Mouse (Mus musculus): ENCODE data around the gene Fibp. TPM values are rescaled to one million over a fixed set of nuclear protein-coding genes. Genes with fewer than 3 reads are reported as not detected.

The Fibp gene
- polyA plus RNA-seq, 2 experiments, result 113 to 139 TPM

- Histone ChIP-seq H3K9ac (ENCODE audit: low read depth, low read length, severe bottlenecking) (no peak overlapping the region), H3K9me3 (ENCODE audit: control insufficient read depth, low read length) (no peaks in the 10 kb centered on the region), H3K4me3 (replicated peaks; ENCODE audit: low read length) (no peak overlapping the region), H3K36me3 (ENCODE audit: control insufficient read depth, insufficient read depth, low read length) (peaks cover 18% of the 10 kb centered on the region), H3K4me2 (replicated peaks; ENCODE audit: low read depth, low read length, severe bottlenecking) (no peak overlapping the region), H3K27ac (replicated peaks; ENCODE audit: low read depth, low read length) (no peak overlapping the region), H3K27me3 (ENCODE audit: control insufficient read depth, insufficient read depth, low read length) (no peaks in the 10 kb centered on the region), H3K4me1 (ENCODE audit: control insufficient read depth, insufficient read depth, low read length) (peaks cover 16% of the 10 kb centered on the region)
- no peak for TF ChIP-seq POLR2A (IDR thresholded peaks at IDR 0.05; ENCODE audit: borderline replicate concordance, extremely low read depth, insufficient read depth, insufficient read length)
- no peak for ATAC-seq (ENCODE audit: low FRiP score, low read depth)
- DNase-seq (ENCODE audit: low spot score), result no peak
- 69% methylated on average over 3 of the region's 3 CpGs for WGBS
These were observed 12.4 kb downstream of the Fibp start for GRCm38 (mm10) chr19:5472857-5473256.

- no peak for TF ChIP-seq POLR2A (IDR thresholded peaks at IDR 0.05; ENCODE audit: borderline replicate concordance, extremely low read depth, insufficient read depth, insufficient read length)
- peak within 1 kb of the TSS; percentile 70 for H3K4me3 ChIP-seq (replicated peaks; ENCODE audit: low read length)
- peak within 1 kb of the TSS; percentile 90 for H3K27ac ChIP-seq (replicated peaks; ENCODE audit: low read depth, low read length)
- peak within 1 kb of the TSS; percentile 84 for H3K9ac ChIP-seq (ENCODE audit: low read depth, low read length, severe bottlenecking)
- peak within 1 kb of the TSS; percentile 85 for H3K4me2 ChIP-seq (replicated peaks; ENCODE audit: low read depth, low read length, severe bottlenecking)
- ATAC-seq (ENCODE audit: low FRiP score, low read depth) (peak; percentile 36; the same call in 1 of the 2 replicates), DNase-seq (ENCODE audit: low spot score) (peak; percentile 87)
- WGBS, result 4% methylated on average over 22 of the region's 22 CpGs
- H3K4me1 ChIP-seq (ENCODE audit: control insufficient read depth, insufficient read depth, low read length), result peaks cover 16% of the 10 kb centered on the region
- H3K36me3 ChIP-seq (ENCODE audit: control insufficient read depth, insufficient read depth, low read length), result peaks cover 19% of the 10 kb centered on the region
- no peaks in the 10 kb centered on the region for H3K9me3 ChIP-seq (ENCODE audit: control insufficient read depth, low read length)
- no peaks in the 10 kb centered on the region for H3K27me3 ChIP-seq (ENCODE audit: control insufficient read depth, insufficient read depth, low read length)
These were observed 13.3 kb downstream of the Fibp start, which contains the start of gene Efemp2 for GRCm38 (mm10) chr19:5473720-5474119. Gene Efemp2, plus strand, starts transcription at chr19:5473954.

- Histone ChIP-seq H3K27me3 (ENCODE audit: control insufficient read depth, insufficient read depth, low read length) (no peaks in the 10 kb centered on the region), H3K4me3 (replicated peaks; ENCODE audit: low read length) (peak overlapping the region; percentile 70), H3K4me2 (replicated peaks; ENCODE audit: low read depth, low read length, severe bottlenecking) (peak overlapping the region; percentile 85), H3K9ac (ENCODE audit: low read depth, low read length, severe bottlenecking) (peak overlapping the region; percentile 84), H3K36me3 (ENCODE audit: control insufficient read depth, insufficient read depth, low read length) (peaks cover 27% of the 10 kb centered on the region), H3K27ac (replicated peaks; ENCODE audit: low read depth, low read length) (peak overlapping the region; percentile 90), H3K9me3 (ENCODE audit: control insufficient read depth, low read length) (no peaks in the 10 kb centered on the region), H3K4me1 (ENCODE audit: control insufficient read depth, insufficient read depth, low read length) (peaks cover 16% of the 10 kb centered on the region)
- DNase-seq (ENCODE audit: low spot score) (peak; percentile 30), ATAC-seq (ENCODE audit: low FRiP score, low read depth) (peak; percentile 69)
- WGBS, result 1% methylated on average over 32 of the region's 68 CpGs
- no peak for TF ChIP-seq POLR2A (IDR thresholded peaks at IDR 0.05; ENCODE audit: borderline replicate concordance, extremely low read depth, insufficient read depth, insufficient read length)
These were observed 14.1 kb downstream of the Fibp start for GRCm38 (mm10) chr19:5474281-5475068.

GRCm38 (mm10) chr19:5475069-5475714 is 14.8 kb downstream of the Fibp start:
- Histone ChIP-seq H3K27me3 (ENCODE audit: control insufficient read depth, insufficient read depth, low read length) (no peaks in the 10 kb centered on the region), H3K4me1 (ENCODE audit: control insufficient read depth, insufficient read depth, low read length) (peaks cover 16% of the 10 kb centered on the region), H3K36me3 (ENCODE audit: control insufficient read depth, insufficient read depth, low read length) (peaks cover 34% of the 10 kb centered on the region), H3K9me3 (ENCODE audit: control insufficient read depth, low read length) (no peaks in the 10 kb centered on the region), H3K9ac (ENCODE audit: low read depth, low read length, severe bottlenecking) (peak overlapping the region; percentile 84), H3K4me2 (replicated peaks; ENCODE audit: low read depth, low read length, severe bottlenecking) (peak overlapping the region; percentile 85), H3K27ac (replicated peaks; ENCODE audit: low read depth, low read length) (peak overlapping the region; percentile 90), H3K4me3 (replicated peaks; ENCODE audit: low read length) (peak overlapping the region; percentile 70)
- DNase-seq (ENCODE audit: low spot score) (no peak), ATAC-seq (ENCODE audit: low FRiP score, low read depth) (no peak; the same call in 1 of the 2 replicates)
- 8% methylated on average over 12 of the region's 13 CpGs for WGBS
- TF ChIP-seq POLR2A (IDR thresholded peaks at IDR 0.05; ENCODE audit: borderline replicate concordance, extremely low read depth, insufficient read depth, insufficient read length), result no peak

GRCm38 (mm10) chr19:5477004-5477667 is 16.7 kb downstream of the Fibp start:
- DNase-seq (ENCODE audit: low spot score) (no peak), ATAC-seq (ENCODE audit: low FRiP score, low read depth) (no peak)
- WGBS, result 84% methylated on average over 10 of the region's 10 CpGs
- Histone ChIP-seq H3K9ac (ENCODE audit: low read depth, low read length, severe bottlenecking) (no peak overlapping the region), H3K27me3 (ENCODE audit: control insufficient read depth, insufficient read depth, low read length) (no peaks in the 10 kb centered on the region), H3K36me3 (ENCODE audit: control insufficient read depth, insufficient read depth, low read length) (peaks cover 53% of the 10 kb centered on the region), H3K9me3 (ENCODE audit: control insufficient read depth, low read length) (no peaks in the 10 kb centered on the region), H3K27ac (replicated peaks; ENCODE audit: low read depth, low read length) (no peak overlapping the region), H3K4me2 (replicated peaks; ENCODE audit: low read depth, low read length, severe bottlenecking) (no peak overlapping the region), H3K4me1 (ENCODE audit: control insufficient read depth, insufficient read depth, low read length) (peaks cover 16% of the 10 kb centered on the region), H3K4me3 (replicated peaks; ENCODE audit: low read length) (no peak overlapping the region)
- TF ChIP-seq POLR2A (IDR thresholded peaks at IDR 0.05; ENCODE audit: borderline replicate concordance, extremely low read depth, insufficient read depth, insufficient read length), result no peak
